Mouse (Mus musculus) CD4-positive helper T cell, adult 2 months (primary cell): ENCODE results near the gene Uvssa.
"Not testable (repeated sequence)": the region's sequence is repeated elsewhere in the genome, so short reads cannot be mapped to it uniquely, and the experiment has no call there.

Experiments used
- DNase-seq: peaks from one replicate; pipeline ENCODE4 v3.0.0-alpha.2; 2012; ENCODE audit warnings: low read depth, missing footprints, low spot score

The Uvssa gene

DNA sequence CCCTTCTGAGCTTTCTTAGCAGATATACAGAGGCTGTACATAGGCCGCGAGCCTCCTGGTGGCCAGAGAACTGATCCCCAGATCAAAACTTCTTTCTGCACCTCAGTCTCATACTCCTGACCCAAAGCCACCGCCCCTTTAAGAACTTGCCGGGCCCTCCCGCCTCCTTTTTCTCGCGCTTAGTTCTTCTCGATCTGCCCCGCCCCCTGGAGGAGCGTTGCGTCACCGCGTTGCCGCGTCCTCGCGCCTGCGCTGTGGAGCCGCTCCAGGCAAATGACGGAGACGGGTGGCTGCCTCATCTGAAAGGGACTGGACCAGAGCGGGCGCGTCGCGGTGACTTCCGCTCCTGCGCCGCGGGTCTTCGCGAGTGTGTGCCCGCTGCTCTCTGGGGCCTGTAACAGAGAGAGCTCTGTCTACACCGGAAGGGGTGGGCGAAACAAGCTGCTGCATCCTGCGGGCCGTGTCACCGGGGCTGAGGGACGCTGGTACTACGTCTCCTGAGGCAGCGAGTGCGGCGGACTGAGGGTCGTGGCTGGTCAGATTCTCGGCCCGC lies at the start of gene Uvssa:
Gene Uvssa (plus strand): TSS at position 248 of the 553 bp plus-strand sequence.
- peak; percentile 100 for DNase-seq

GRCm38 (mm10) chr5:33334381-33335272 lies 43.7 kb upstream of the Uvssa start:
- DNase-seq: peak; percentile 22

- DNase-seq: peak; percentile 97
Observed at GRCm38 (mm10) chr5:33335273-33335976, 42.9 kb upstream of the Uvssa start, which contains the start of gene Maea. Gene Maea (plus strand): TSS chr5:33335509.

DNA sequence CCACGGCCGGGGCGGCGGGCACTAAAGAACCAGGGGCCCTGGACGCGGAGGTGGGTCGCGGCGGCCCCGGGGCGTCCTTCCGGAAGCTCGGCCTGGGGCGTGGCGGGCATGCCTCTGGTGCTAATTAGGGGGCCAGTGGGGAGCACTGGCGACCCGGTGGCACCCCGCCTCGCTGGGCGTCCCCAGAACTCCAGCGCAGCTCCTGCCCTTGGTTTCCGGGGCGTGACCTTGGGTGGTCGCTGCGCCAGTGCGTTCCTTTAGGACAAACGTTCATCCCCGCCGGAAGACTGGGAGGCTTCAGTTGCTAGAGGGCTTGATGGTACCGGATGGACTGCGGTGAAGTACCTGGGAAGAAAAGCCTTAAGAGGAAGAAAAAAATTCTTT lies 42.4 kb upstream of the Uvssa start:
- DNase-seq: peak; percentile 52

- no peak for DNase-seq
Observed at GRCm38 (mm10) chr5:33337206-33337605, 41.1 kb upstream of the Uvssa start.

DNA sequence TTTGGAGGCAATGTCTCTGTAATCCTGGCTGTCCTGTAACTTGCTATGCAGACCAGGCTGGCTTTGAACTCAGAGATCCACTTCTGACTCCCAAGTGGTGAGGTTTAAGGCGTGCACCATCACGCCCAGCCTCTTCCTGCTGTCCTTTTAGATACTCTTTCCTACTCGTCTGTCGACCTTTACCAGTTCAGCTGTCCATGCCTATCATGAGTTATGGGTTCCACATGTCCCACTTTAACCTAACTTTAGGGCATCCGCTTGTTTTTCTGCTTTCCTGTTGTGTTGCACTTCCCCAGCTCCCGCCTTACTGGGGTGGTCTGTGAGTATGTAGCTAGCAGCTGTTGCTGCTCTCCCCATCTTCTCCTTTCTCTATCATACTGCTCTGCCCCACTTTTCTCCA lies 37.2 kb upstream of the Uvssa start:
- DNase-seq: no peak

GRCm38 (mm10) chr5:33342248-33342647 lies 36.1 kb upstream of the Uvssa start:
- not testable (repeated sequence) for DNase-seq

DNA sequence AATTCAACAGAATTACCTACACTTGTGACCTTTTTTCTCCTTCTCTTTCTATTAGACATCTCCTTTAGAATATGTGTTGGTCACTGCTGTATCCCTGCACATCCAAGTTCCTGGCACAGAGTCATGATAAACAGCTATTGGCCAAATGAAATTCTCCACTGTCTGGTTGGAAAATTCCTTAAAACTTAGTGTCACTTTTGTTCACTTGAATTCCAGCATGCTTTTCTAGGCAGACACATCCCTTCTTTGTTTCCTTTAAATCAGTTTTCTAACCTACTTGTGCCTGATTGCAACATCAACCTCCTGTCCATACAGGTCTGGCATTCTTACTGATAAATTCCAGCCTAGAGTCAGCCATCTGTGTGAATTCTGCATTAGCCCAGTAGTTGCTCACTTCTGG lies 35.5 kb upstream of the Uvssa start:
- no peak for DNase-seq

DNA sequence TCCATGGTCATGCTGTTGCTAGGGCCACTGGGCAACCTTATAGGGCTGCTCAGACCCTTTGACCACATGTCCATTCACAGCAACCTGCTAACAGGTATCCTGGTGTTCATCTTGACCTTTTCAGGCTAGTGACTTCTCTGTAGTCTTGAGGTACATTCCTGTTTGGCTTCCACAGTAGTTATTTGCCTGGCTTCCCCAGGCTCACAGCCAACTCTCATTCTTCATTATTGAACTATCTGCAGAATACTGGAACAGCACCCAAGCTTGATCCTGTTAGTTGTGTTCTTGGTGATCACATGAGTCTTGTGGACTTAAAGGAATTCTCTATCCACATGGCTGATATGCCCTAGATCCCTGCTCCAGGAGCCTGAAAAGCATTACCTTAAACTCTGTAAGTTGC lies 34.8 kb upstream of the Uvssa start:
- DNase-seq: no peak

GRCm38 (mm10) chr5:33344070-33344469 lies 34.3 kb upstream of the Uvssa start:
- no peak for DNase-seq

- DNase-seq: no peak
Observed at GRCm38 (mm10) chr5:33347620-33348019, 30.7 kb upstream of the Uvssa start.

- no peak for DNase-seq
Observed at GRCm38 (mm10) chr5:33349205-33349604, 29.1 kb upstream of the Uvssa start.

DNA sequence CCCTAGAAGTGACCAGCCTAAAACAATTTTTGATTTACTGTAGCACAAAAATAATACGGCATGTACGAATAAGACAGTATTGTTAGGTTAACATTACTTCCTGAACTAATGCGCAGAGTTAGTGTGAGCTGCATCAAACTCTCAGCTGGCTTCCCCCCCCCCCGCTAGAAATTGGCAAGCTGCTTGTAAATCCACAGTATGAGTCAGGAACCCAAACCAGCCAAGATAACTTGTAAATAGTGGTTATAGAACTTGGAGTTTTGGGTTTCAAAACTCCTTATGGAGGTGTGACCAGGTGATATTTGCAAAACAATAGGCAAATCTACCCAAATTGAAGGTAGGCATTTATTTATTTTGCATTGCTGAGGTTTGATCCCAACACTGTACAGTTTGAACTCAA lies 28.6 kb upstream of the Uvssa start:
- DNase-seq: no peak

DNA sequence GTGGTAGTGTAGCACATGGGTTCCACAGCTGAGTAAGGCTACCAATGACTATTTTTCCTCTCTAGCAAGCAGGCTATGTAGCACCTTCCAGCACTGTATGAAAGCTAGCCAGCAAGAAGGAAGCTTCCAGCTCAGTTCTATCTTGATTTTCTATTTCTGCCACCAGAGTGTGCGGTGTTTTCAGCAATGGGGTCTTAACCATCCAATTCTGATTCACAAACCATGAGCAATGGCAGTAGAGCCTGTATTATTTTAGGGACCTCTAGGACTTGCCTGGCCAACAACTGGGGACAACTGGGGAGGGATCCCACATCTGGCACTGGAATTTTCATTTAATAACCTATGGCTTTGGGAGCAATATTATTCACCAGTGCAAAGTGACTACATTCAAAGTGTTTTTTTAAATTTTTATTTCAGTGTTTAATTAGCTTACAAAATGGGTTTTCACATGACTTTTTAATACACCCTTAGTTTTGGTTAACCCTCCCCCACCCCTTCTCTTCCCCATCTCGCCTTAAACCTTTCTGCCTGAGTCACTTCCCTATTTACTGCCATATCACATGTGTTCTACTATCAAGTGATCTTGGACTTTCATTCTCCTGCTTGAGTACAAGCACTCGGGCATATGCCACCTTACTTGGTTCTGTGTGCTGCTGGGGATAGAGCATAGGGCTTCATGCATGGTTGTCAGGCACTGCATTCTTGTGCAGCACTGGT lies 26.6 kb upstream of the Uvssa start:
- no peak for DNase-seq

- DNase-seq: no peak
Observed at GRCm38 (mm10) chr5:33352273-33352645, 26.1 kb upstream of the Uvssa start.

GRCm38 (mm10) chr5:33353011-33353410 lies 25.3 kb upstream of the Uvssa start:
- no peak for DNase-seq

GRCm38 (mm10) chr5:33357494-33357893 lies 20.9 kb upstream of the Uvssa start:
- DNase-seq: no peak

GRCm38 (mm10) chr5:33358467-33358866 lies 19.9 kb upstream of the Uvssa start:
- no peak for DNase-seq

DNA sequence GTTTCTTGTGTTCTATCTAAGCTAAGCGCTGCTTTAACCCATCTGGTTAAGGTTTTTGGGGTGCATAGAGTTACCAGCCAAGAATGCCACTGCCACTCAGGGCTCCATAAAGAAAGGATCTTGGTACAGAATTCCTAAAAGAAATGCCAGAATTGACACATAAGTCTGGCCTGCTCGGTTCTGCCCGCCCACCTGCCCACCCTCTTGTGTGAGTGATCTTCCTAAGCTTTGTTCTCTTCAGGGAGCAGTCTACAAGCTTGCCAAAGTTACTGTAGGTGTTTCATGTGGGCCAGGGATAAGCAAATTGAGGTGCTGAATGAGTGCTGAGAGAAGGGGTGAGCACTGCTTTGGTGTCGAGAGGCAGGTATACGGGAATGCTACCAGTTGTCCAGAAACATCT lies 15.1 kb upstream of the Uvssa start:
- DNase-seq: no peak

DNA sequence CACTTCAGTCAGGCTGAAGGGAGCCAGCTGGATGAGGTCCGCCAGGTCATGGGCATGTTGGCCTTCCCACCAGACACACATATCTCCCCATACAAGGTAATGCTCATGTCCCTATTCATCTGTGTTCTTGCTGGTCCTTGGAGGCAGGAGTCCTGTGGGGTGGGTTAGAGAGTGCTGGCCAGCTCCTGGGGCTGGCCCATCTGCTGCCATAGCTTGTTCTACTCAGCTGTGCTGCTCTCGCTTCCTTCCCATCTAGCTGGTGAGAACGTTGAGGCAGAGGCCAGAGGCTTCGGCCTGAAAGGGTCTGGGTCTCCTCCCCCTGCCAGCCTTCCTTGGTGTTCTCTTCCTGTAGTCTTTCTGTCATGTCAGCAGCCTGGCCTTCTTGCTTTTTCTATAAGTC lies 9.7 kb upstream of the Uvssa start:
- DNase-seq: no peak

DNA sequence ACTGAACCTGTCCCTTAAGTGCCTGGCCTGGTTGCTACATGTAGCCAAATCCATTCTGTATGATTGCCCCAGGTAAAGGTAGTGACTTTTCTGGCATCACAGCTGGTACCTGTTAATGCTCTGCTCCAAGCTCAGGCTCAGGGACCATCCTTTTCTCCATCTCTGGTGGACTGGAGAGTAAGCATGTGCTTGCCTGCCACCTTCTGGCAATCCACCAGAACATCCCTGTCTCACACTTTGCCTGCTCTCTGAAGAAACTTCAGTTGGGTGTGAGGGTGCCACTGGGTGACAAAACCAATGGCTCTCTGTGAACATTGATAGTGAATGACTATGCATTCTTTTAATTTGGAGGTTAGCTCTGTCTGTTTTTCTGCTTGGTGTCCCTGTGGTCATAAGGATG lies 7.2 kb upstream of the Uvssa start:
- no peak for DNase-seq

- DNase-seq: no peak
Observed at GRCm38 (mm10) chr5:33371668-33372067, 6.7 kb upstream of the Uvssa start.
